Mouse (Mus musculus): ENCODE results near the gene Gpatch8. TPM values are rescaled to one million over a fixed set of nuclear protein-coding genes. Genes with fewer than 3 reads are reported as not detected.

Gpatch8 gene
- total and polyA plus RNA-seq, 2 experiments from 2014 or later: 24.8 to 53.3 TPM

GRCm38 (mm10) chr11:102475027-102475426, 81.2 kb downstream of the Gpatch8 start:
- TF ChIP-seq CTCF (IDR thresholded peaks at IDR 0.05): no peak
- no peak for DNase-seq (ENCODE audit: low spot score)
- no peaks in the 10 kb centered on the region for H3K27me3 ChIP-seq (ENCODE audit: insufficient read depth, low read length)
- no peak for ATAC-seq (ENCODE audit: low FRiP score)
- no peaks in the 10 kb centered on the region for H3K9me3 ChIP-seq (ENCODE audit: low read length)
- 89% methylated on average over 3 of the region's 3 CpGs for WGBS
- no peak overlapping the region for H3K4me3 ChIP-seq (ENCODE audit: low read depth, low read length)
- H3K4me2 ChIP-seq (ENCODE audit: low read depth, low read length, poor library complexity, severe bottlenecking): no peak overlapping the region
- no peak overlapping the region for H3K9ac ChIP-seq (replicated peaks; ENCODE audit: low read length, poor library complexity, severe bottlenecking)
- H3K27ac ChIP-seq (ENCODE audit: low read depth, low read length): no peak overlapping the region
- H3K36me3 ChIP-seq (ENCODE audit: insufficient read depth, low read length): peaks cover 28% of the 10 kb centered on the region
- H3K4me1 ChIP-seq (ENCODE audit: insufficient read depth, low read length): no peaks in the 10 kb centered on the region

GRCm38 (mm10) chr11:102469648-102470357, 86.4 kb downstream of the Gpatch8 start, which contains the start of gene Itga2b:
Gene Itga2b (minus strand): TSS chr11:102470122.
- no peak for DNase-seq (ENCODE audit: low spot score)
- ATAC-seq (ENCODE audit: low FRiP score): no peak
- no peak within 1 kb of the TSS for H3K4me3 ChIP-seq (ENCODE audit: low read depth, low read length)
- no peaks in the 10 kb centered on the region for H3K36me3 ChIP-seq (ENCODE audit: insufficient read depth, low read length)
- H3K9ac ChIP-seq (replicated peaks; ENCODE audit: low read length, poor library complexity, severe bottlenecking): no peak within 1 kb of the TSS
- no peak within 1 kb of the TSS for H3K4me2 ChIP-seq (ENCODE audit: low read depth, low read length, poor library complexity, severe bottlenecking)
- no peak for TF ChIP-seq CTCF (IDR thresholded peaks at IDR 0.05)
- H3K9me3 ChIP-seq (ENCODE audit: low read length): no peaks in the 10 kb centered on the region
- 68% methylated on average over 11 of the region's 11 CpGs for WGBS
- no peaks in the 10 kb centered on the region for H3K27me3 ChIP-seq (ENCODE audit: insufficient read depth, low read length)
- no peak within 1 kb of the TSS for H3K27ac ChIP-seq (ENCODE audit: low read depth, low read length)
- peaks cover 8% of the 10 kb centered on the region for H3K4me1 ChIP-seq (ENCODE audit: insufficient read depth, low read length)

- under 1% methylated on average over 37 of the region's 37 CpGs for WGBS
- Histone ChIP-seq H3K9ac (replicated peaks; ENCODE audit: low read length, poor library complexity, severe bottlenecking) (peak overlapping the region; percentile 48), H3K4me3 (ENCODE audit: low read depth, low read length) (peak overlapping the region; percentile 42), H3K9me3 (ENCODE audit: low read length) (no peaks in the 10 kb centered on the region), H3K27ac (ENCODE audit: low read depth, low read length) (peak overlapping the region; percentile 59), H3K4me2 (ENCODE audit: low read depth, low read length, poor library complexity, severe bottlenecking) (peak overlapping the region; percentile 82), H3K4me1 (ENCODE audit: insufficient read depth, low read length) (peaks cover 8% of the 10 kb centered on the region), H3K36me3 (ENCODE audit: insufficient read depth, low read length) (no peaks in the 10 kb centered on the region), H3K27me3 (ENCODE audit: insufficient read depth, low read length) (no peaks in the 10 kb centered on the region)
- no peak; the same call in 1 of the 2 replicates for TF ChIP-seq CTCF (IDR thresholded peaks at IDR 0.05)
- DNase-seq (ENCODE audit: low spot score): peak; percentile 95
- peak; percentile 87 for ATAC-seq (ENCODE audit: low FRiP score)
Observed at GRCm38 (mm10) chr11:102467041-102467631, 89.1 kb downstream of the Gpatch8 start.

DNA sequence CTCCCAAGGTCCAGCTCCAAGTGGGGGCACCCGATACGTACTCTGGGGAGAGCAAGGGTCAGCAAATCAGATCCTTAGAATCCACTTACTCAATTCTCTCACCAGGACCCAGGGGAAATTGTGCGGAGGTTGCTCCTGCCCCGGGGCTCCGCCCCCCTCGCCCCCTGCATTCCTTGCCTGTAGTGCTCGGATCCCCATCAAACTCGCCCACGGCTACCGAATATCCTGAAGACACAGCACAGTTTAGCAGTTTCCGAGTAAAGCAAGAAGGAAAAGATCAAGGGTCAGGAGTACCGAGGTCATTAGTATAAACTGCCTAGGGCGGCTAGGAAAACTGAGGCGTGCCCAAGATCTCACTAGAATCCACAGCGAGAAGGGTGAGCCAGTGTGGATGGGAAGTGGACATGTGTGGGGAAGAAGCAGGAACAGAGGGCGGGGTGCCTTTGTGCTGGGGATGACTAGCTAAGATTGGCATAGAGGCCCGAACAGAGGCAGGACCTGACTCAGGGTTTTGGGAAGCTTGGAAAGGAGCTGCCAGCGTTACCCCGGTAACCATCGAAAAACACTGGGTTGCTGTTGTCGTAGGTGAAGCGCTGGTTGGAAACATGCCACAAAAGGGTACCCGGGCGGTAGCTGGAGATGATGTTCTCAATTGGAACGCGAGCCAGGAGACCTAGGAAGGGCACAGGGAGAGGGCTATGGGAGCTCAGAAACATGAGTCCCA, 90.3 kb downstream of the Gpatch8 start:
- Histone ChIP-seq H3K27ac (ENCODE audit: low read depth, low read length) (peak overlapping the region; percentile 34), H3K9ac (replicated peaks; ENCODE audit: low read length, poor library complexity, severe bottlenecking) (no peak overlapping the region), H3K36me3 (ENCODE audit: insufficient read depth, low read length) (no peaks in the 10 kb centered on the region), H3K4me2 (ENCODE audit: low read depth, low read length, poor library complexity, severe bottlenecking) (peak overlapping the region; percentile 20), H3K9me3 (ENCODE audit: low read length) (no peaks in the 10 kb centered on the region), H3K27me3 (ENCODE audit: insufficient read depth, low read length) (no peaks in the 10 kb centered on the region), H3K4me3 (ENCODE audit: low read depth, low read length) (peak overlapping the region; percentile 5; the same call in 1 of the 2 replicates), H3K4me1 (ENCODE audit: insufficient read depth, low read length) (peaks cover 8% of the 10 kb centered on the region)
- no peak for TF ChIP-seq CTCF (IDR thresholded peaks at IDR 0.05)
- no peak for ATAC-seq (ENCODE audit: low FRiP score)
- DNase-seq (ENCODE audit: low spot score): peak; percentile 84
- WGBS: 12% methylated on average over 26 of the region's 26 CpGs

- no peaks in the 10 kb centered on the region for H3K9me3 ChIP-seq (ENCODE audit: low read length)
- no peak overlapping the region for H3K4me3 ChIP-seq (ENCODE audit: low read depth, low read length)
- TF ChIP-seq CTCF (IDR thresholded peaks at IDR 0.05): no peak
- no peak overlapping the region for H3K27ac ChIP-seq (ENCODE audit: low read depth, low read length)
- ATAC-seq (ENCODE audit: low FRiP score): no peak
- H3K9ac ChIP-seq (replicated peaks; ENCODE audit: low read length, poor library complexity, severe bottlenecking): no peak overlapping the region
- no peaks in the 10 kb centered on the region for H3K36me3 ChIP-seq (ENCODE audit: insufficient read depth, low read length)
- H3K4me1 ChIP-seq (ENCODE audit: insufficient read depth, low read length): peaks cover 8% of the 10 kb centered on the region
- 94% methylated on average over 6 of the region's 6 CpGs for WGBS
- no peak for DNase-seq (ENCODE audit: low spot score)
- H3K4me2 ChIP-seq (ENCODE audit: low read depth, low read length, poor library complexity, severe bottlenecking): no peak overlapping the region
- H3K27me3 ChIP-seq (ENCODE audit: insufficient read depth, low read length): no peaks in the 10 kb centered on the region
Observed at GRCm38 (mm10) chr11:102464901-102465300, 91.3 kb downstream of the Gpatch8 start.
